Mouse (Mus musculus) heart, postnatal 25 days (tissue): ENCODE data around the gene Chst13. TPM values are rescaled to one million over a fixed set of nuclear protein-coding genes. Genes with fewer than 3 reads are reported as not detected.

Experiments used
- DNase-seq: peaks from one replicate; pipeline ENCODE4 v3.0.0; 2022; ENCODE audit warnings: low spot score
- intact Hi-C: fragments of 180-260 bp; cut with DNase I; formaldehyde crosslinking; loops from one replicate; pipeline ENCODE4 v1.15.1; 2025
- total RNA-seq, 2 experiments: library from RNA; stranded (reverse); gene quantifications; 2 replicates each; pipeline ENCODE4 v1.2.3; 2021

Gene Chst13
- total RNA-seq, 2 experiments from 2014 or later: not detected

- DNase-seq: no peak
- intact Hi-C loops: loop anchor here (10.0 kb wide), 1 partner anchor 639 kb away; no protein-coding TSS in a partner anchor
These were observed 959 bp downstream of the Chst13 start for GRCm38 (mm10) chr6:90324026-90324425.

GRCm38 (mm10) chr6:90321811-90322210, 3.2 kb downstream of the Chst13 start:
- intact Hi-C loops: loop anchor here (10.0 kb wide), 1 partner anchor 637 kb away; no protein-coding TSS in a partner anchor
- DNase-seq: no peak

DNA sequence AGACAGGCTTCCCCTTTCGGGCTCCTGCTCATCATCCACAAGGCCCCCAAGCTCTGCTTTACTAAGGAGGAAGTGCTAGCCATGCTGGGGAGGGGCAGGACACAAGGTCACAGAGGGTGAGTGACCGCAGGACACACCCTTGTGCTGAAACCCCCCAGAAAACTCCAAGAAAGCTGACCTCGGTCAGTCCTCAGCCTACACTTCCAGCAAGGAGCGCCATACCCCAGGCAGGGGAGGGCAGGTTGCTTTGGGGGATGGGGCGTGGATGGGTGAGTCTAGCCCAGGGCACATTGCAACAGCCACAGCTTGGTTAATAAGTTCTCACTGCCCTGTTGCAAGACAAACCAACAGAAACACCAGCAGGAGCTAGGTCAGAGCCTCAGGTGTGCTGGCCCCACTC, 4.6 kb downstream of the Chst13 start:
- intact Hi-C loops: loop anchor here (10.0 kb wide), 1 partner anchor 636 kb away; no protein-coding TSS in a partner anchor

DNA sequence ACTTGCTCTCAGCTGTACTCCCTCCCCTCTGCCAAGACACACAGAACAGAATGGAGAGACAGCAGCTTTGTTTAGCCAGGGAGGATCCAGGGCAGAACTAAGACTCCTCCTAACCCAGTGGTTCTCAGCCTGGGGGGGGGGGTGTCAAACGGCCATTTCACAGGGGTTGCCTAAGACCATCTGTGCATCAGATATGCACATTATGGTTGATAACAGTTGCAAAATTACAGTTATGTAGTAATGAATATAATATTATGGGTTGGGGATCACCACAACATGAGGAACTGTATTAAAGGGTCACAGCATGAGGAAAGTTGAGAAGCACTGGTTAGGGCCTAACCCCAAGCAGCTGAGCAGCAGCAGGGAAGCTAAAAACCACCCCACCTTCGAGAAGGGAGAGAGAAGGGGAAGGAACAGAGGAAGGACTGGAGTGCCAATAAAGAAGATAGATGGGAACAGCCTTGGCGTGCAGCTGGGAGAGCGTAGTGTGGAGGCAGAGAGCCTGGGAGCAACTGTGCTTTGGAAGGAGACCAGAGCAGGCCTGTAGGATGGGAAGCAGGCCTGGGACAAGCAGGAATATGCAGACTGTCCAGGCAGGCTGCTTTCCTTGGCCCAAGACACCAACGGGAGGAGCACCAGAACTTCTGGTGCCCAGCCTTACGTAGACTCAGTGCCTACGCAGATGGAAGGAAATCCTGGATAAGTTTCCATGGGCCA, 5.4 kb downstream of the Chst13 start:
- DNase-seq: peak; percentile 28
- intact Hi-C loops: loop anchor here (10.0 kb wide), 1 partner anchor 635 kb away; no protein-coding TSS in a partner anchor

More for the DNA sequence above, 4.6 kb downstream of the Chst13 start:
- no peak for DNase-seq

DNA sequence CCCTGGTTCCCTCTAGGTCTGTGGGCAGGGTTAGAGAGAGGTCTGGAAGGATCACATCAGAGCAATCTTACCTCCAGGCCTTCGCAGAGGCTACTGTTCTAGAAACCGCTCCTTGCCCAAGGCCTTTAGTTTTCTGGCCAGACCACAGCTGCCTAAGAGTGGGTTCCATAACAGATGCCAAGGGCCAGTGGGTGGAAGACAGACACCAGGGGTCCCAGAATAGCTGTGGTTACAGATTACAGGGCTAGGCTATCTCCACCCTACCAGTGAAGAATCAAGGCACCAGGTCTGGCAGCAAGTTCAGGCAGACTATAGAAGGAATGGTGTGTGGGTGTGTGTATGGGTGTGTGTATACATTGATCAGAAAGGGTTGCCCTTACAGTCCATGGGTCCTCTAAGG, 6.0 kb downstream of the Chst13 start:
- intact Hi-C loops: no loop called here

DNA sequence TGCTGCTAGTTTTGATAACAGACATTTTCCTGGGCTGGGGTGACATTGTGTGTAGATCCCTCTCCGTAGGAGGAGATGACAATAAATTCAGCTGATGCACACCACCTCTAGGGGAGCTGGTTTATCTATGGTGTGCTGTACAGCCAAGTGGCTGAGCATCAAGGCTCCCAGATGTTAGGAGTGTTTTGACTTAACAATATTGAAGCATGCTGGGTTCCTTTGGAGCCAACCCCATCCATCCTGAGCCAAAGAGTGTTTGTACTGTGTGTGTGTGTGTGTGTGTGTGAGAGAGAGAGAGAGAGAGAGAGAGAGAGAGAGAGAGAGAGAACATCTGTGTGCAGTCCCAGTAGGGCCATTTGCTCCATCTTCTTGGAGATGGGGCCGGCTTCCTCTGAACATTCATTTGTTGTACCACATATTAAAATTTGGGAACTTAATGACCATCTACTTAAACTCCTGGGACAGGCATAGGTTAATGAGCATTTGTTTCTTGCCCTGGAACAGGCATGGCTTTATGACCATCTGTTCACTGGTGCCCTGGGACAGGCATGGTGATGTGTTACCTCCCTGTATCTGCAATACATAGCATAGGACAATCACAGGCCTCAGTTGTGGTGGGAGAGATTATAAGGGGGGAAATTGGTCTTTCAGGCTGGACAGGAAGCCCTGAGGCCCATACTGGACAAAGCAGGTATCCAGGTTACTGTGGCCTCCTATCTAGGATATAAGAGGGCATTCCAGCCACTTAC, 7.3 kb downstream of the Chst13 start:
- intact Hi-C loops: no loop called here
- DNase-seq: no peak

More for the DNA sequence above, 6.0 kb downstream of the Chst13 start:
- no peak for DNase-seq

DNA sequence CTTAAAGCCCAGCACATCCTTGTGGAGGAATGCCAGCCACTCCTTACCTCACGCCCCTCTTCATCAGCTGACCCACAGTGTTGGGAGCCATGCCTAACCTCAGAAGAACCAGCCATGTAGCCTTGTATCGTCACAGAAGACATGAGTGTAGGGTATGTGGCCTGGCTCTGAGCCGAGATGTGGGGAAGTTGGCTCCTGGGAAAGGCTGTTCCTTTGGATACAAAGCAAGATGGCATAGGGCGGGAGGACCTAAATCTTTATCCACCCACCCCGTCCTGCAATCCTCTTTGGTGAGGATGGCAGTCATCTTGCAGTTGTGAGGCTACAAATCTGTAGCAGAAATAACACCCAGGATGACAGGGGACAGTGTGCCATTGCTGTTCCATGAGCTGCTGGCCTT, 9.0 kb downstream of the Chst13 start:
- DNase-seq: no peak
- intact Hi-C loops: no loop called here

GRCm38 (mm10) chr6:90308839-90309778, 15.9 kb downstream of the Chst13 start:
- intact Hi-C loops: no loop called here
- DNase-seq: no peak

DNA sequence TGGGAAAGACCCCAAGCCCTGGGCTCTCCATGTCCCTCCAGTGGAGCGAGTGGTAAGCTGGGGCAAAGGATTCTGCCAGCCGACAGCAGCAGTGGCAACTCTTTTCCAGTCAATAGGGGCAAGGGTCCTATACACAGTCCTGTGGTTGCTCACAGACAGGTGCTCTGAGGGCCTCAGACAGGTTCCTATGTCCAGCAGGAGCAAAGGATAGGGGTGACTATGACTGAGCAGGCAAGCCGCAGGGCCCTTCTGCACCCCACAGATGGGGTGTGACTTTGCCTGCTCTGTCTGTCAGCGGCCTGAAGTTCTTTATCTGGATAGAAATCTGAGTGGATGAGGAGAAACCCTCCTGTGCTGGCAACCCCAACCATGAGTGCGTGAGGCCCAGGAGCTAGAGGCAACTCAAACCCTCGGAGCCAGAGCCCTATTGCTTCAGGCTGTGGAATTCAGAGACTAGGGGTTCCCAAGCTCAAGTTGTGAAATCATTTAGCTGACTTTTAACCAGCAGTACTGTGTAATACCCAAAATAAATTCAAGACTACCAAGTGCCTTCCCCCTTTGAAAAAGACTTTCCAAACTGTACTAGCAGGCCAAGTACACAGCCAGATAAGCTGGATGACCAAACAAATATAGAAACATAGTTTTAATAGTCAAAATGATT, 18.5 kb downstream of the Chst13 start:
- intact Hi-C loops: no loop called here
- DNase-seq: no peak

DNA sequence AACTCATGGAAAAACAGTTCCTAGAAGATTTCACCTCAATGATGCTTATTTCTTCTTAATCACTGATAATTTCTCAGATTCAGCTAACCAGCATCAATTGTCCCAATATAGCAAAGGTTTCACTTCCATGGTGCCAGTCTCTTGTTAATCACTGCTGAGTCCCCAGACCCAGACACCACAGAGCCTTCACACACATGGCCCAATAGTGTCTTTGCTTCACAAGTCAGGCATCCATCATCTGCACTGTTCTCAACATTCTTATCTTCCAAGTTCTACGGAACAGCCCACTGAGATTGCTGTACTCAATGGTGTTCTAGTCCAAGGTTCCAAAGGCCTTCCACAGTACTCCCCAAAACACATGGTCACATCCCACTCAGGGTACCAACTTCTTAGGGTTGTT, 24.1 kb downstream of the Chst13 start, which contains the start of gene BC048671:
Gene BC048671 (plus strand): TSS at position 301 of the 400 bp plus-strand sequence.
- intact Hi-C loops: no loop called here
- DNase-seq: no peak

DNA sequence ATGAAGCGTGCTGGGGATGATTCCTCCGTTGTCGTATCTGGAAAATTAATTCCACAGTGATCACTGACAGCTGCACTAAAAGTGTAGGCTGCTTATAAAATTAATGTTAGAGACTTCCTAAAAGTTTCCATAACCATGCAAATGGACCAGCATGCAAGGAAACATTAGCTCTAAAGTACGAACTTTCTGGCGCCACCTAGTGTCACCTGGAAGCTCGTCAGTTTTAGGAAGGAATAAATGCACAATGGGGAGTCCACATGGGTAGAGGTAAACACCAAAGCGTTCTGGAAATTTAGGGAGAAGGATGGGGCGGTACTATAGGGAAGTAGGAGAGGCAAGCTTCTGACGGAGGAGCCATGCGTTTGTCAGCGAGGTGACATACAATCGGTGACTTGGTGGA, 36.7 kb downstream of the Chst13 start:
- intact Hi-C loops: no loop called here
- no peak for DNase-seq

Other genes with a start within 250 kb of the Chst13 start
- not detected for gene Vmn1r49, start 246.7 kb downstream of the Chst13 start, total RNA-seq
- gene Vmn1r50, start 223.8 kb downstream of the Chst13 start, total RNA-seq: not detected
- gene Vmn1r51, start 202.6 kb downstream of the Chst13 start, total RNA-seq: not detected
- not detected for gene Vmn1r52, start 150.4 kb downstream of the Chst13 start, total RNA-seq
- gene V1ra8, start 122.4 kb downstream of the Chst13 start, total RNA-seq: not detected
- not detected for gene Vmn1r53, start 100.7 kb downstream of the Chst13 start, total RNA-seq
- not detected for gene Vmn1r54, start 78.9 kb downstream of the Chst13 start, total RNA-seq
- gene BC048671, start 24.0 kb downstream of the Chst13 start, total RNA-seq: not detected
- gene Uroc1, start 8.1 kb upstream of the Chst13 start, total RNA-seq: not detected
- 10 to 100 TPM; 11.4 to 14.4 TPM for gene Zxdc, start 44.3 kb upstream of the Chst13 start, total RNA-seq
- under 1 TPM in 1 of 2 experiments, not detected in 1; 0.67 TPM for gene Cfap100, start 103.6 kb upstream of the Chst13 start, total RNA-seq
- 10 to 100 TPM; 45.1 to 56.9 TPM for gene Klf15, start 137.4 kb upstream of the Chst13 start, total RNA-seq
- gene Aldh1l1, start 161.2 kb upstream of the Chst13 start, total RNA-seq: 1 to 10 TPM; 1.5 to 2.3 TPM